Mouse (Mus musculus): ENCODE data around the gene Tbkbp1.

DNA sequence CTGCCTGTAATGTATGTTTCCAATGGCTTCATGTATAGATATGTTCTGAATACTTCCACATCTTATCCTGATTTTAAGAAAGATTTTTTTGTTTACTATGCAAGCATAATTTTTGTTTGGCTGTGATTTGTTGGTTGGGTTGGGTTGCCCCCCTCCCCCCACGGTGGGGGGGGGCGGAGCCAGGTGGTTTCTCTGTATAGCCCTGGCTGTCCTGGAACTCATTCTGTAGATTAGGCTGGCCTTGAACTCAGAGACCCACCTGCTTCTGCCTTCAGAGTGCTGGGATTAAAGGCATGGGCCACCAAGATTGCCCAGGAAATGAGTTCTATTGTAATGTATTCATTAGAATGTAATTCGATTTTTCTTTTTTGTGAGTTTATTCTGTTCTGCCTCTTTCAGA lies 37.9 kb upstream of the Tbkbp1 start:
- no peak for TF ChIP-seq E2F4 (IDR thresholded peaks at IDR 0.05; ENCODE audit: borderline replicate concordance, low read depth, low read length)
- TF ChIP-seq POLR2A (IDR thresholded peaks at IDR 0.05; ENCODE audit: control insufficient read depth in 1 of 2, insufficient read depth in 1 of 2, low read depth in 1 of 2, low read length in 2 of 2, poor library complexity in 1 of 2): no peak
- no peak for TF ChIP-seq ZKSCAN1 (IDR thresholded peaks at IDR 0.05; ENCODE audit: low read depth, low read length)
- TF ChIP-seq ZC3H11A (IDR thresholded peaks at IDR 0.05; ENCODE audit: low read depth, low read length): no peak
- TF ChIP-seq CTCF (IDR thresholded peaks at IDR 0.05 in 2 of 3, conservative IDR thresholded peaks at IDR 0.05 in 1 of 3; ENCODE audit: control insufficient read depth in 1 of 3, insufficient read depth in 1 of 3, low read depth in 2 of 3, low read length in 3 of 3, poor library complexity in 1 of 3, severe bottlenecking in 1 of 3): no peak

Data from MEL (cell line).